Mouse (Mus musculus) limb, embryonic 14.5 days (tissue): Measurements from ENCODE around the gene Lyrm4. TPM values are rescaled to one million over a fixed set of nuclear protein-coding genes. Genes with fewer than 3 reads are reported as not detected.
"Not testable (repeated sequence)": the region's sequence is repeated elsewhere in the genome, so short reads cannot be mapped to it uniquely, and the experiment has no call there.

Experiments
- ATAC-seq: fragments of 200-750 bp; cut with Nextera tagmentation; 2 replicates; pipeline ENCODE4 v1.8.0; 2017; ENCODE audit warnings: low read depth, moderate number of reproducible peaks, moderate TSS enrichment; ENCODE audit not compliant: low FRiP score
- DNase-seq: peaks from one replicate; pipeline ENCODE4 v3.0.0-alpha.2; 2015; ENCODE audit warnings: low spot score
- H3K27ac ChIP-seq: fragments of 300-500 bp; sonication (generic); replicated peaks from 2 replicates; pipeline ENCODE4 v1.5.1; 2014; ENCODE audit warnings: low read depth, mild to moderate bottlenecking, low read length, moderate library complexity, mixed read lengths
- H3K27me3 ChIP-seq: fragments of 300-500 bp; sonication (generic); 2 replicates; pipeline ENCODE4 v1.6.1; 2014; ENCODE audit warnings: low read length, mixed read lengths; ENCODE audit not compliant: control insufficient read depth, insufficient read depth
- H3K36me3 ChIP-seq: fragments of 300-500 bp; sonication (generic); 2 replicates; pipeline ENCODE4 v1.6.1; 2014; ENCODE audit warnings: mild to moderate bottlenecking, low read length, moderate library complexity, mixed read lengths; ENCODE audit not compliant: control insufficient read depth, insufficient read depth
- H3K4me1 ChIP-seq: fragments of 300-500 bp; sonication (generic); 2 replicates; pipeline ENCODE4 v1.6.1; 2014; ENCODE audit warnings: antibody characterized with exemption, low read length, mixed read lengths; ENCODE audit not compliant: control insufficient read depth, insufficient read depth
- H3K4me2 ChIP-seq: fragments of 300-500 bp; sonication (generic); replicated peaks from 2 replicates; pipeline ENCODE4 v1.6.1; 2014; ENCODE audit warnings: low read depth, mild to moderate bottlenecking, low read length, moderate library complexity; ENCODE audit not compliant: severe bottlenecking
- H3K4me3 ChIP-seq: fragments of 300-500 bp; sonication (generic); replicated peaks from 2 replicates; pipeline ENCODE4 v1.5.1; 2014; ENCODE audit warnings: low read length
- H3K9ac ChIP-seq: fragments of 300-500 bp; sonication (generic); 2 replicates; pipeline ENCODE4 v1.6.1; 2014; ENCODE audit warnings: mild to moderate bottlenecking, low read depth, low read length, moderate library complexity; ENCODE audit not compliant: severe bottlenecking
- H3K9me3 ChIP-seq: fragments of 300-500 bp; sonication (generic); 2 replicates; pipeline ENCODE4 v1.6.1; 2016; ENCODE audit warnings: low read length; ENCODE audit not compliant: control insufficient read depth
- POLR2A ChIP-seq: fragments of 200-500 bp; IDR thresholded peaks from 2 replicates; pipeline ENCODE4 v1.8.0; 2012; ENCODE audit warnings: inconsistent platforms, mild to moderate bottlenecking, moderate library complexity, borderline replicate concordance; ENCODE audit not compliant: insufficient read depth, insufficient read length; ENCODE audit errors: extremely low read depth
- WGBS: fragments of 180-500 bp; shearing (Covaris S2); extraction: QIAGEN DNeasy Blood & Tissue Kit; methylation state at CpG from one replicate; pipeline ENCODE4 v1.1.7; 2014; 5-methylcytosine and 5-hydroxymethylcytosine counted together
- polyA plus RNA-seq, 2 experiments: library from polyadenylated mRNA; depleted of rRNA in 1 of 2; stranded (reverse) in 1 of 2; unstranded in 1 of 2; fragments of >200 nt; fragmentation: Nextera tagmentation in 1 of 2; extraction: Ambion mirVana in 1 of 2; gene quantifications; 2 replicates each; pipeline versions ENCODE4 v1.2.1 to v1.2.3; 2012 to 2014

The Lyrm4 gene
- polyA plus RNA-seq, 2 experiments, result 8.9 to 27.4 TPM

DNA sequence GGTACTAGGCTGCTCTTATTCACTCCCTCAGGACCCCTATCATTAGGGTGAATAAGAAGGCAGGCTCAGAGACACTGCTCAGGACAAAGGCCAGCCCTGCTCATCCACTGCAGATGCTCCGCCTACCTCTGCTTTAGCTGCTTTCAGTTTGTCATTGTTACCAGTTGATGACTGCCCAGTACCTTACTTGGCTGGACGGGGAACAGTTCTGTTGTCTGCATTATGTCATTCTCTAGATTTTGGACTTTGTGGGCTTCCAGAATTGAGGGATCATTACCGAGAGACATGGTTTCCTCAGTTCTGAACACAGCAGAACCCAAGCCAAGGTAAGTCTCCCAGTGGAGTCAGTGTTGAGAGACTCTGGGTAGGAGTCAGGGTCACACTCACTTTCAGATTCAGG is 122.1 kb downstream of the Lyrm4 start:
- 83% methylated on average over 3 of the region's 3 CpGs for WGBS
- no peak for DNase-seq
- Histone ChIP-seq H3K27me3 (no peaks in the 10 kb centered on the region), H3K4me3 (no peak overlapping the region), H3K4me1 (0 out of 2 replicates have a peak, but pooled peaks cover 4% of the 10 kb centered on the region), H3K9ac (no peak overlapping the region), H3K9me3 (no peaks in the 10 kb centered on the region; the same call in 1 of the 2 replicates), H3K4me2 (no peak overlapping the region), H3K27ac (no peak overlapping the region), H3K36me3 (no peaks in the 10 kb centered on the region)
- ATAC-seq, result no peak
- TF ChIP-seq POLR2A, result no peak

DNA sequence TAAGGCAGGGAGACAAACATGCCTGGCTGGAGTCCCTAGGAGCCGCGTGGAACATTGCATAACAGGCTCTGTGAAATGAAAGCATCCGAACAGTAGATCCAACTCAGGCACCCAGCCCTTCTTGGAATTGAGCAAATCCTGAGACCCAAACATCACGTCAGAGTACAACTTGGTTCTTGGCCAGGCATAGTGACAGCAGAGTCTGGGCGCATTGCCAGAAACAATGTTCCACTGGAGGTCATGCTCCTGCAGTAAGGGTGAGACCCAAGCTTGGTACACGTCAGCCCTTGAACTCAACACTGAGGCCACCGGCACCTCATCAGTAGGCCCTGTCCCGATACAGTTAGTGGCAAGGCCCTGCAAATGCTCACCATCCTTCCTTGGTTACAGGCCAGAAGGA is 123.3 kb downstream of the Lyrm4 start:
- DNase-seq (peak; percentile 57), ATAC-seq (no peak)
- H3K4me3 ChIP-seq, result no peak overlapping the region
- no peak for TF ChIP-seq POLR2A
- H3K36me3 ChIP-seq, result no peaks in the 10 kb centered on the region
- no peak overlapping the region for H3K27ac ChIP-seq
- no peak overlapping the region for H3K4me2 ChIP-seq
- H3K27me3 ChIP-seq, result no peaks in the 10 kb centered on the region
- WGBS, result 67% methylated on average over 8 of the region's 8 CpGs
- H3K9me3 ChIP-seq, result no peaks in the 10 kb centered on the region; the same call in 1 of the 2 replicates
- no peak overlapping the region for H3K9ac ChIP-seq
- H3K4me1 ChIP-seq, result 0 out of 2 replicates have a peak, but pooled peaks cover 4% of the 10 kb centered on the region

- H3K4me3 ChIP-seq, DNase-seq, H3K9ac ChIP-seq, H3K9me3 ChIP-seq, H3K27ac ChIP-seq, H3K36me3 ChIP-seq, ATAC-seq, H3K27me3 ChIP-seq, H3K4me1 ChIP-seq, H3K4me2 ChIP-seq: not testable (repeated sequence)
- 97% methylated on average over 15 of the region's 21 CpGs for WGBS
Measured at GRCm38 (mm10) chr13:35991185-35991584, 126.1 kb downstream of the Lyrm4 start.

- no peak for TF ChIP-seq POLR2A
- Histone ChIP-seq H3K27ac (no peak overlapping the region), H3K9ac (no peak overlapping the region), H3K4me3 (no peak overlapping the region), H3K27me3 (no peaks in the 10 kb centered on the region), H3K9me3 (no peaks in the 10 kb centered on the region), H3K36me3 (no peaks in the 10 kb centered on the region), H3K4me1 (0 out of 2 replicates have a peak, but pooled peaks cover 6% of the 10 kb centered on the region), H3K4me2 (no peak overlapping the region)
- 59% methylated on average over 3 of the region's 3 CpGs for WGBS
- ATAC-seq (no peak), DNase-seq (no peak)
Measured at GRCm38 (mm10) chr13:35989329-35989728, 128.0 kb downstream of the Lyrm4 start.

- no peak for TF ChIP-seq POLR2A
- H3K4me3 ChIP-seq, result no peak overlapping the region
- 88% methylated on average over 6 of the region's 6 CpGs for WGBS
- H3K4me2 ChIP-seq, result no peak overlapping the region
- no peak overlapping the region for H3K9ac ChIP-seq
- no peaks in the 10 kb centered on the region for H3K27me3 ChIP-seq
- ATAC-seq, result no peak
- H3K36me3 ChIP-seq, result peaks cover 11% of the 10 kb centered on the region; the same call in 1 of the 2 replicates
- no peaks in the 10 kb centered on the region for H3K9me3 ChIP-seq
- H3K27ac ChIP-seq, result no peak overlapping the region
- no peaks in the 10 kb centered on the region for H3K4me1 ChIP-seq
- DNase-seq, result no peak
Measured at GRCm38 (mm10) chr13:35982985-35983384, 134.3 kb downstream of the Lyrm4 start.

DNA sequence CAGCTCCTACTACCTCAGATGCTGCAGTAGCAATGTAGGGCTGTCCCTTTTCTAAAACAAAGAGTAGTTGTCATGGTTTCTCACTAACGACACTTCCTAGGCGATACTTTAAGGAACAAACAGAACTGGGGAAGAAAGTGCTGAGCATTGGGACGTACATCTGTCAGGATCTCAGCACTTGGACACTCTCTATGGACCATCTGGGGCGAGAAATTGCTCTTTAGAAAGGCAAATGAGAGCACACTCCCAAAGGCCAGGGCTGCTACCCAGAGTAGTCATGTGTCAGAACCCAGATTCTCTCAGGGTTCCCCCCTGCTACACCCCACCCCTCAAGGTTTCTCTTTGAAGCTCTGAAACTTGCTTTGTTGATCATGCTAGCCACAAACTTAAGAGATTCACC is 136.9 kb downstream of the Lyrm4 start:
- H3K27me3 ChIP-seq, result no peaks in the 10 kb centered on the region
- H3K4me3 ChIP-seq, result no peak overlapping the region
- H3K27ac ChIP-seq, result no peak overlapping the region
- no peak overlapping the region for H3K9ac ChIP-seq
- H3K4me1 ChIP-seq, result no peaks in the 10 kb centered on the region
- H3K36me3 ChIP-seq, result peaks cover 12% of the 10 kb centered on the region; the same call in 1 of the 2 replicates
- DNase-seq (no peak), ATAC-seq (no peak)
- no peaks in the 10 kb centered on the region for H3K9me3 ChIP-seq
- TF ChIP-seq POLR2A, result no peak
- H3K4me2 ChIP-seq, result no peak overlapping the region
- 73% methylated on average over 4 of the region's 4 CpGs for WGBS
